In the genomic region with DNA sequence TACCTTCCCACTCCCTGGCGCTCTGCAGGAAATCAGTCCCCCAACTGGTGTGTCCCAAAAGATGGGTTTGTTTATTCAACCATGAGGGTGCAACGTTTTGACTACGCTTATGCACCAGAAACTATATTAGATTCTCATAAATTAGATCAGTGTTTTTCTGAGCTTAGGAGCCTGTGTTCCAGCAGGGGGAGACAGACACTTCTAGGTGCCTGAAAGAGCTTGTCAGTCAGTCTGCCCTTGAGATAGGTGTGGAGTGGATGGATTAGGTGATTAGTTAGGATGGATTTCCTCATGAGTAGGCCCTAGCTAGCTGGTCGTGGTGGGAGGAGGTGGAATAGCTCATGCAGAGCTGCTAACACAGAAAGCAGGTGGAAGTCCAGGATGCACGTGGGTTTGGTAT, we compare ENCODE assay signal across 9 mouse cellular contexts. TPM values are rescaled to one million over a fixed set of nuclear protein-coding genes. Genes with fewer than 3 reads are reported as not detected.
DNase-seq lines count a peak whose midpoint lies in the region; ATAC-seq and TF ChIP-seq lines count a peak whose summit lies in the region.
"Had no signal": no experiment of that assay in that cellular context is flagged by ENCODE, and none has a peak within 500 bp of the region (broad histone marks: within the 10 kb centered on the region; RNA-seq: fewer than 3 reads in every experiment).

No protein-coding gene starts in this region.

- intact Hi-C loops in heart, postnatal 10 days (cut with DNase I): loop anchor here (1.0 kb wide), 1 partner anchor 61 kb away; no protein-coding TSS in a partner anchor
- intact Hi-C loops in heart, postnatal 25 days (cut with DNase I): loop anchor here (1.0 to 10.0 kb wide), 2 partner anchors 61 to 354 kb away; no protein-coding TSS in a partner anchor
- intact Hi-C loops in left cerebral cortex, postnatal 25 days (cut with DNase I): loop anchor here (1.0 kb wide), 1 partner anchor 61 kb away; no protein-coding TSS in a partner anchor

- H3K4me3 ChIP-seq in CH12.LX (replicated peaks in 1 of 3; ENCODE audit: low read depth in 2 of 3, low read length in 2 of 3, poor library complexity in 1 of 3): no peak overlapping the region
- H3K4me3 ChIP-seq in bone marrow macrophage, adult 2 months (ENCODE audit: insufficient read depth, low read length): no peak overlapping the region
- H3K4me3 ChIP-seq: limb, embryonic 13.5 days had no signal

- peak; percentile 40 to 54 for DNase-seq in heart, postnatal 10 days
- DNase-seq in heart, postnatal 25 days (ENCODE audit: low spot score): no peak
- DNase-seq in CH12.LX (ENCODE audit: extremely low read depth): peak; percentile 35
- DNase-seq in frontal cortex, postnatal 36 days (ENCODE audit: low spot score in 2 of 2): peak; percentile 13 to 57
- DNase-seq in left cerebral cortex, postnatal 25 days (ENCODE audit: low spot score in 2 of 2): peak; percentile 18 to 48
- peak; percentile 8 for DNase-seq in right cerebral cortex, postnatal 4 days

- H3K27me3 ChIP-seq in CH12.LX (replicated peaks): peaks cover 3% of the 10 kb centered on the region
- H3K27me3 ChIP-seq: limb, embryonic 13.5 days had no signal

- no peaks in the 10 kb centered on the region; a peak in 1 of 4 replicates for H3K4me1 ChIP-seq in CH12.LX (ENCODE audit: control insufficient read depth in 1 of 2, insufficient read depth in 2 of 2)
- no peaks in the 10 kb centered on the region for H3K4me1 ChIP-seq in bone marrow macrophage, adult 2 months (ENCODE audit: control insufficient read depth, insufficient read depth, low read length)
- H3K4me1 ChIP-seq: limb, embryonic 13.5 days had no signal

- ATAC-seq in granulocyte monocyte progenitor cell, adult 5-6 weeks (replicated peaks; ENCODE audit: poor library complexity, severe bottlenecking): no peak

- no peaks in the 10 kb centered on the region for H3K36me3 ChIP-seq in CH12.LX (replicated peaks in 1 of 2; ENCODE audit: control insufficient read depth in 1 of 2, insufficient read depth in 1 of 2, low read length in 1 of 2)
- H3K36me3 ChIP-seq: limb, embryonic 13.5 days had no signal

- in situ Hi-C loops in CH12.LX (cut with MboI; ENCODE audit: low pct_ligation_motif_present, low pct_unique_long_range_greater_than_20kb, low sequenced_read_pairs): loop anchor here (10.0 kb wide), 1 partner anchor 54 kb away; no protein-coding TSS in a partner anchor

- peak; percentile 75 for TF ChIP-seq RAD21 in CH12.LX (IDR thresholded peaks at IDR 0.05; ENCODE audit: low read depth, low read length)

- dilution Hi-C loops in CH12.LX (cut with MboI; ENCODE audit: extremely low pct_ligation_motif_present, extremely low pct_unique_long_range_greater_than_20kb, low sequenced_read_pairs): no loop called here

- H3K4me2 ChIP-seq in CH12.LX (ENCODE audit: insufficient read depth, low read depth, poor library complexity, severe bottlenecking): no peak overlapping the region
- H3K4me2 ChIP-seq: limb, embryonic 13.5 days had no signal

- no peak for TF ChIP-seq POLR2A in CH12.LX (IDR thresholded peaks at IDR 0.05; ENCODE audit: low read depth, low read length)
- no peak for TF ChIP-seq POLR2A in bone marrow macrophage, adult 2 months (IDR thresholded peaks at IDR 0.05; ENCODE audit: borderline replicate concordance, low read depth, low read length)

- H3K79me2 ChIP-seq in CH12.LX (replicated peaks; ENCODE audit: control insufficient read depth, extremely low read depth, insufficient read depth, poor library complexity, severe bottlenecking): no peaks in the 10 kb centered on the region

- H3K9ac ChIP-seq in CH12.LX (ENCODE audit: insufficient read depth, low read depth): no peak overlapping the region
- H3K9ac ChIP-seq: limb, embryonic 13.5 days had no signal

- H3K9me3 ChIP-seq in CH12.LX (replicated peaks; ENCODE audit: low read length): no peaks in the 10 kb centered on the region
- H3K9me3 ChIP-seq: limb, embryonic 13.5 days had no signal

- TF ChIP-seq CTCF in CH12.LX (conservative IDR thresholded peaks at IDR 0.05 in 1 of 2, IDR thresholded peaks at IDR 0.05 in 1 of 2; ENCODE audit: low read depth in 2 of 2, low read length in 2 of 2): peak; percentile 52 to 80; a peak in 3 of 4 replicates
- TF ChIP-seq CTCF in bone marrow macrophage, adult 2 months (IDR thresholded peaks at IDR 0.05; ENCODE audit: low read depth, low read length): 0 out of 2 replicates have a peak, but pooled peaks have one; percentile 22

- no peak for TF ChIP-seq EP300 in CH12.LX (IDR thresholded peaks at IDR 0.05; ENCODE audit: low read length)

- H3K27ac ChIP-seq in CH12.LX (ENCODE audit: insufficient read depth, low read depth): no peak overlapping the region
- H3K27ac ChIP-seq in bone marrow macrophage, adult 2 months (ENCODE audit: insufficient read depth, low read depth, low read length): no peak overlapping the region
- H3K27ac ChIP-seq: limb, embryonic 13.5 days had no signal

TF ChIP-seq in CH12.LX, 34 proteins besides CTCF, POLR2A, EP300 and RAD21:
- peak; percentile 79 for TF ChIP-seq SMC3 (IDR thresholded peaks at IDR 0.05; ENCODE audit: low read depth, low read length)
- TF ChIP-seq JUND (conservative IDR thresholded peaks at IDR 0.05; ENCODE audit: low read depth, low read length): no peak
- no peak for TF ChIP-seq NELFE (IDR thresholded peaks at IDR 0.05; ENCODE audit: low read depth, low read length)
- peak; percentile 9; the same call in 1 of the 2 replicates for TF ChIP-seq ZC3H11A (IDR thresholded peaks at IDR 0.05; ENCODE audit: low read depth, low read length)
- TF ChIP-seq ELF1 (IDR thresholded peaks at IDR 0.05; ENCODE audit: low read depth, low read length): no peak
- TF ChIP-seq BHLHE40 (IDR thresholded peaks at IDR 0.05; ENCODE audit: low read depth, low read length): no peak

RNA-seq across cellular contexts. Expression of a gene that starts 4.2 kb away (rescaled TPM):
- total RNA-seq in heart, postnatal 10 days (2021): under 1 TPM; 0.47 to 0.93 TPM
- total RNA-seq in heart, postnatal 25 days (2021): under 1 TPM; 0.21 to 0.95 TPM
- total RNA-seq in CH12.LX (2012; rRNA removed) (not detected in 2 replicates), CH12.LX (2014; rRNA removed) (not detected in 2 replicates)
- not detected in 2 replicates for polyA plus RNA-seq in CH12.LX (2012; ENCODE audit: insufficient read length, low read depth)
- polyA plus RNA-seq in bone marrow macrophage, adult 2 months (2012; ENCODE audit: insufficient read depth, insufficient read length, missing spikeins): not detected in 2 replicates
- not detected for total RNA-seq in left cerebral cortex, postnatal 25 days (2021)
- not detected in 2 replicates for total RNA-seq in granulocyte monocyte progenitor cell, adult 5-6 weeks (2014; fragmentation: Nextera tagmentation)
- not detected in 2 replicates for total RNA-seq in granulocyte monocyte progenitor cell, adult 5-6 weeks (2017)

RNA-seq across cellular contexts. Expression of a gene that starts 32.9 kb away (rescaled TPM):
- 10 to 100 TPM; 28.4 to 31.7 TPM for total RNA-seq in heart, postnatal 10 days (2021)
- total RNA-seq in heart, postnatal 25 days (2021): 10 to 100 TPM; 27.9 to 33.7 TPM
- total RNA-seq in CH12.LX (2012; rRNA removed) (20.4 and 23.4 TPM in 2 replicates), CH12.LX (2014; rRNA removed) (33.4 and 33.6 TPM in 2 replicates)
- 38.8 and 42.7 TPM in 2 replicates for polyA plus RNA-seq in CH12.LX (2012; ENCODE audit: insufficient read length, low read depth)
- 69.8 and 70.8 TPM in 2 replicates for polyA plus RNA-seq in bone marrow macrophage, adult 2 months (2012; ENCODE audit: insufficient read depth, insufficient read length, missing spikeins)
- 10 to 100 TPM; 54.9 to 56.9 TPM for total RNA-seq in left cerebral cortex, postnatal 25 days (2021)
- 27.0 and 35.7 TPM in 2 replicates for total RNA-seq in granulocyte monocyte progenitor cell, adult 5-6 weeks (2014; fragmentation: Nextera tagmentation)
- total RNA-seq in granulocyte monocyte progenitor cell, adult 5-6 weeks (2017): 30.5 and 40.2 TPM in 2 replicates

RNA-seq across cellular contexts. Expression of a gene that starts 44.5 kb away (rescaled TPM):
- not detected for total RNA-seq in heart, postnatal 10 days (2021)
- not detected for total RNA-seq in heart, postnatal 25 days (2021)
- total RNA-seq in CH12.LX (2012; rRNA removed): not detected in 2 replicates
- not detected in 2 replicates for total RNA-seq in CH12.LX (2014; rRNA removed)
- polyA plus RNA-seq in CH12.LX (2012; ENCODE audit: insufficient read length, low read depth): not detected in 2 replicates
- not detected in 2 replicates for polyA plus RNA-seq in bone marrow macrophage, adult 2 months (2012; ENCODE audit: insufficient read depth, insufficient read length, missing spikeins)
- not detected for total RNA-seq in left cerebral cortex, postnatal 25 days (2021)
- not detected in 2 replicates for total RNA-seq in granulocyte monocyte progenitor cell, adult 5-6 weeks (2014; fragmentation: Nextera tagmentation)
- total RNA-seq in granulocyte monocyte progenitor cell, adult 5-6 weeks (2017): not detected in 2 replicates
- polyA plus RNA-seq: limb, embryonic 13.5 days had no signal
